Mouse (Mus musculus): ENCODE measurements around the gene Cyb561d1. TPM values are rescaled to one million over a fixed set of nuclear protein-coding genes. Genes with fewer than 3 reads are reported as not detected.

Cyb561d1 gene
- total and polyA plus RNA-seq, 3 experiments = 4.9 to 5.7 (median 5.4) TPM

- peak; percentile 52 to 64 for DNase-seq
- peaks cover 3% of the 10 kb centered on the region; the same call in 1 of the 2 replicates for H3K4me1 ChIP-seq (ENCODE audit: control insufficient read depth, insufficient read depth, low read length)
- H3K36me3 ChIP-seq (ENCODE audit: control insufficient read depth, insufficient read depth, low read length) = no peaks in the 10 kb centered on the region
- no peak overlapping the region for H3K27ac ChIP-seq
- TF ChIP-seq POLR2A (IDR thresholded peaks at IDR 0.05; ENCODE audit: insufficient read depth, low read depth, low read length) (no peak), CTCF (IDR thresholded peaks at IDR 0.05) (peak; percentile 24; the same call in 1 of the 2 replicates)
- H3K9ac ChIP-seq (ENCODE audit: low read depth, low read length) = no peak overlapping the region
- no peak overlapping the region for H3K4me3 ChIP-seq
- intact Hi-C loops (cut with DNase I) = no loop called here
- H3K79me2 ChIP-seq (replicated peaks; ENCODE audit: control insufficient read depth, insufficient read depth, low read length) = no peaks in the 10 kb centered on the region
- WGBS = 41% methylated on average over 8 of the region's 11 CpGs
- H3K27me3 ChIP-seq (ENCODE audit: control insufficient read depth, insufficient read depth, low read length) = no peaks in the 10 kb centered on the region
These were observed 34.4 kb downstream of the Cyb561d1 start for GRCm38 (mm10) chr3:108166486-108167211.

- H3K79me2 ChIP-seq (replicated peaks; ENCODE audit: control insufficient read depth, insufficient read depth, low read length) = no peaks in the 10 kb centered on the region
- no peaks in the 10 kb centered on the region for H3K27me3 ChIP-seq (ENCODE audit: control insufficient read depth, insufficient read depth, low read length)
- 54% methylated on average over 10 of the region's 10 CpGs for WGBS
- H3K9ac ChIP-seq (ENCODE audit: low read depth, low read length) = no peak overlapping the region
- H3K4me3 ChIP-seq = no peak overlapping the region
- H3K27ac ChIP-seq = no peak overlapping the region
- no peaks in the 10 kb centered on the region for H3K36me3 ChIP-seq (ENCODE audit: control insufficient read depth, insufficient read depth, low read length)
- no peak for TF ChIP-seq POLR2A (IDR thresholded peaks at IDR 0.05; ENCODE audit: insufficient read depth, low read depth, low read length)
- TF ChIP-seq CTCF (IDR thresholded peaks at IDR 0.05) = no peak
- TF ChIP-seq EP300 (IDR thresholded peaks at IDR 0.05; ENCODE audit: insufficient read depth, low read depth, low read length) = no peak
- intact Hi-C loops (cut with DNase I) = loop anchor here (2.0 kb wide), 1 partner anchor 71 kb away; no protein-coding TSS in a partner anchor
- DNase-seq = peak in 1 of 2 experiments; percentile 45
- peaks cover 3% of the 10 kb centered on the region; the same call in 1 of the 2 replicates for H3K4me1 ChIP-seq (ENCODE audit: control insufficient read depth, insufficient read depth, low read length)
These were observed 35.3 kb downstream of the Cyb561d1 start for GRCm38 (mm10) chr3:108165532-108166315.

- no peak overlapping the region for H3K27ac ChIP-seq
- H3K4me3 ChIP-seq = no peak overlapping the region
- peak; percentile 78 to 84 for DNase-seq
- no peak for TF ChIP-seq CTCF (IDR thresholded peaks at IDR 0.05)
- TF ChIP-seq EP300 (IDR thresholded peaks at IDR 0.05; ENCODE audit: insufficient read depth, low read depth, low read length) = peak; percentile 92
- no peak for TF ChIP-seq POLR2A (IDR thresholded peaks at IDR 0.05; ENCODE audit: insufficient read depth, low read depth, low read length)
- peaks cover 3% of the 10 kb centered on the region; the same call in 1 of the 2 replicates for H3K4me1 ChIP-seq (ENCODE audit: control insufficient read depth, insufficient read depth, low read length)
- intact Hi-C loops (cut with DNase I) = loop anchor here (1.0 to 2.0 kb wide), 3 partner anchors 39 to 224 kb away; no protein-coding TSS in a partner anchor
- H3K9ac ChIP-seq (ENCODE audit: low read depth, low read length) = no peak overlapping the region
- no peaks in the 10 kb centered on the region for H3K27me3 ChIP-seq (ENCODE audit: control insufficient read depth, insufficient read depth, low read length)
- H3K36me3 ChIP-seq (ENCODE audit: control insufficient read depth, insufficient read depth, low read length) = no peaks in the 10 kb centered on the region
- H3K79me2 ChIP-seq (replicated peaks; ENCODE audit: control insufficient read depth, insufficient read depth, low read length) = no peaks in the 10 kb centered on the region
- 25% methylated on average over 9 of the region's 9 CpGs for WGBS
These were observed 36.2 kb downstream of the Cyb561d1 start for GRCm38 (mm10) chr3:108164807-108165206.

- TF ChIP-seq POLR2A (IDR thresholded peaks at IDR 0.05; ENCODE audit: insufficient read depth, low read depth, low read length) (no peak), EP300 (IDR thresholded peaks at IDR 0.05; ENCODE audit: insufficient read depth, low read depth, low read length) (no peak), CTCF (IDR thresholded peaks at IDR 0.05) (no peak)
- WGBS = 68% methylated on average over 5 of the region's 5 CpGs
- H3K4me3 ChIP-seq = no peak overlapping the region
- intact Hi-C loops (cut with DNase I) = loop anchor here (1.0 to 2.0 kb wide), 3 partner anchors 40 to 225 kb away; no protein-coding TSS in a partner anchor
- no peaks in the 10 kb centered on the region for H3K27me3 ChIP-seq (ENCODE audit: control insufficient read depth, insufficient read depth, low read length)
- H3K79me2 ChIP-seq (replicated peaks; ENCODE audit: control insufficient read depth, insufficient read depth, low read length) = no peaks in the 10 kb centered on the region
- peaks cover 3% of the 10 kb centered on the region; the same call in 1 of the 2 replicates for H3K4me1 ChIP-seq (ENCODE audit: control insufficient read depth, insufficient read depth, low read length)
- H3K9ac ChIP-seq (ENCODE audit: low read depth, low read length) = no peak overlapping the region
- no peak overlapping the region for H3K27ac ChIP-seq
- no peak for DNase-seq
- no peaks in the 10 kb centered on the region for H3K36me3 ChIP-seq (ENCODE audit: control insufficient read depth, insufficient read depth, low read length)
These were observed 36.9 kb downstream of the Cyb561d1 start for GRCm38 (mm10) chr3:108164091-108164490.

- Histone ChIP-seq H3K4me1 (ENCODE audit: control insufficient read depth, insufficient read depth, low read length) (no peaks in the 10 kb centered on the region), H3K4me3 (no peak overlapping the region), H3K79me2 (replicated peaks; ENCODE audit: control insufficient read depth, insufficient read depth, low read length) (no peaks in the 10 kb centered on the region), H3K9ac (ENCODE audit: low read depth, low read length) (no peak overlapping the region), H3K27me3 (ENCODE audit: control insufficient read depth, insufficient read depth, low read length) (no peaks in the 10 kb centered on the region), H3K36me3 (ENCODE audit: control insufficient read depth, insufficient read depth, low read length) (no peaks in the 10 kb centered on the region), H3K27ac (no peak overlapping the region)
- intact Hi-C loops (cut with DNase I) = no loop called here
- DNase-seq = peak in 1 of 2 experiments; percentile 23
- TF ChIP-seq EP300 (IDR thresholded peaks at IDR 0.05; ENCODE audit: insufficient read depth, low read depth, low read length) (no peak), POLR2A (IDR thresholded peaks at IDR 0.05; ENCODE audit: insufficient read depth, low read depth, low read length) (no peak), CTCF (IDR thresholded peaks at IDR 0.05) (no peak)
- 44% methylated on average over 9 of the region's 9 CpGs for WGBS
These were observed 42.5 kb downstream of the Cyb561d1 start for GRCm38 (mm10) chr3:108158383-108159037.

Measured in heart, adult 2 months (tissue).